Mouse (Mus musculus) neural tube, embryonic 14.5 days (tissue): Measurements from ENCODE around the gene Runx3. TPM values are rescaled to one million over a fixed set of nuclear protein-coding genes. Genes with fewer than 3 reads are reported as not detected.

ENCODE experiments used
- ATAC-seq: fragments of 200-750 bp; cut with Nextera tagmentation; 2 replicates; pipeline ENCODE4 v1.8.0; 2017; ENCODE audit warnings: low read depth, mild to moderate bottlenecking, moderate TSS enrichment, moderate library complexity
- H3K27ac ChIP-seq: fragments of 300-500 bp; sonication (generic); 2 replicates; pipeline ENCODE4 v1.5.1; 2014; ENCODE audit warnings: low read depth, mild to moderate bottlenecking, control low read depth, low read length, moderate library complexity, mixed read lengths
- H3K27me3 ChIP-seq: fragments of 300-500 bp; sonication (generic); 2 replicates; pipeline ENCODE4 v1.6.1; 2014; ENCODE audit warnings: low read length; ENCODE audit not compliant: control insufficient read depth, insufficient read depth
- H3K36me3 ChIP-seq: fragments of 300-500 bp; sonication (generic); 2 replicates; pipeline ENCODE4 v1.6.1; 2014; ENCODE audit warnings: low read length, mixed read lengths; ENCODE audit not compliant: control insufficient read depth, insufficient read depth
- H3K4me1 ChIP-seq: fragments of 300-500 bp; sonication (generic); 2 replicates; pipeline ENCODE4 v1.6.1; 2014; ENCODE audit warnings: low read length; ENCODE audit not compliant: control insufficient read depth, insufficient read depth
- H3K4me2 ChIP-seq: fragments of 300-500 bp; sonication (generic); 2 replicates; pipeline ENCODE4 v1.6.1; 2014; ENCODE audit warnings: mild to moderate bottlenecking, low read depth, low read length, control low read depth
- H3K4me3 ChIP-seq: fragments of 300-500 bp; sonication (generic); 2 replicates; pipeline ENCODE4 v1.5.1; 2014; ENCODE audit warnings: low read depth, low read length, control low read depth, mixed read lengths
- H3K9ac ChIP-seq: fragments of 300-500 bp; sonication (generic); replicated peaks from 2 replicates; pipeline ENCODE4 v1.6.1; 2014; ENCODE audit warnings: low read depth, mild to moderate bottlenecking, control low read depth, low read length, mixed read lengths
- H3K9me3 ChIP-seq: fragments of 300-500 bp; sonication (generic); 2 replicates; pipeline ENCODE4 v1.6.1; 2016; ENCODE audit warnings: low read length; ENCODE audit not compliant: control insufficient read depth
- WGBS: fragments of 180-500 bp; shearing (Covaris S2); extraction: QIAGEN DNeasy Blood & Tissue Kit; methylation state at CpG from one replicate; pipeline ENCODE4 v1.1.7; 2014; 5-methylcytosine and 5-hydroxymethylcytosine counted together
- polyA plus RNA-seq: library from polyadenylated mRNA; unstranded; fragments of >200 nt; fragmentation: Nextera tagmentation; extraction: Ambion mirVana; gene quantifications from 2 replicates; pipeline ENCODE4 v1.2.1, GENCODE M21; 2014

Gene Runx3
- polyA plus RNA-seq, 1 experiment from 2014 or later = not detected

DNA sequence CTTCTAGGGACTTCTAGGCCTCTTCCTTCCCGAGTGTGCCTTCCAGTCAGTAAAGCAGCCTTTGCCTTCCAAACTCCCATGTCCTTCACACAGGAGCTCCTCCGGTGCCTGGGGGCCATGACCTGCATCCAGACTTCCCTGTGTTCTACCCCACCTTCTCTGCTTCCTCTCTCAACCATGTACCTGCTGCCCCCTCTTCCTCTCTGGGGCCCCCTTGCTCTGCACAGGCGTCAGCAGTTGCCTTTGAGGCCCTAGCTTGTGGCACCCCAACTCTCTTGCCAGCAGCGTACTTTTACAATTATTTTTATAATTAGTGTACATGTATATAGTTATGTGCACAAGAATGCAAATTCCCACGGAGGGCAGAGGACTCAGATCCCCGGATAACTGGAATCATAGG is 37.4 kb upstream of the Runx3 start:
- 87% methylated on average over 6 of the region's 6 CpGs for WGBS

GRCm38 (mm10) chr4:135085077-135085853 is 35.2 kb upstream of the Runx3 start:
- no peaks in the 10 kb centered on the region for H3K27me3 ChIP-seq
- no peak overlapping the region for H3K4me2 ChIP-seq
- 76% methylated on average over 13 of the region's 13 CpGs for WGBS
- H3K36me3 ChIP-seq = no peaks in the 10 kb centered on the region
- H3K27ac ChIP-seq = no peak overlapping the region
- no peak overlapping the region for H3K9ac ChIP-seq
- no peaks in the 10 kb centered on the region for H3K9me3 ChIP-seq
- no peak overlapping the region for H3K4me3 ChIP-seq
- H3K4me1 ChIP-seq = no peaks in the 10 kb centered on the region
- no peak for ATAC-seq

More for the DNA sequence above, 37.4 kb upstream of the Runx3 start:
- Histone ChIP-seq H3K4me2 (no peak overlapping the region), H3K36me3 (no peaks in the 10 kb centered on the region), H3K9me3 (no peaks in the 10 kb centered on the region), H3K27me3 (no peaks in the 10 kb centered on the region), H3K27ac (no peak overlapping the region), H3K4me3 (no peak overlapping the region), H3K4me1 (no peaks in the 10 kb centered on the region), H3K9ac (no peak overlapping the region)
- no peak for ATAC-seq

DNA sequence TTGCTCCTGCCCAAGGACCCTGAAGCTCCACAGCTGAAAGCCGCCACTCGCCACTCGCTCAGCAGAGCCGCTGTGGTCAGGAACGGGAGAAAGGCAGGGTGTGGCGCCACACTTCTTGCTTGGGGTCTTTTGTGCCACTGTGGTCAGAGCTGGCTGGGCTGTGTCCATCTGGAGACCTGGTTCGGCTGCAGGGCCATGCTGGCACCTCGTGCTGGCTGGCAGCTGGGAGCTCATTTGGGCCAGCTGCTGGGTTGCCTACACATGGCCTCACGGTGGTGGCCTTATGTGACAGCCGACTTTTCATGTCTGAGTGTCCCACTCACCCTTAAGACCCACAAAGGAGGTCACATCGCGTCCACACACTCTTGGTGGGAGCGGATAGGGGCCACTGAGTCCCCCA is 29.8 kb upstream of the Runx3 start:
- WGBS = 68% methylated on average over 13 of the region's 13 CpGs
- no peak for ATAC-seq

DNA sequence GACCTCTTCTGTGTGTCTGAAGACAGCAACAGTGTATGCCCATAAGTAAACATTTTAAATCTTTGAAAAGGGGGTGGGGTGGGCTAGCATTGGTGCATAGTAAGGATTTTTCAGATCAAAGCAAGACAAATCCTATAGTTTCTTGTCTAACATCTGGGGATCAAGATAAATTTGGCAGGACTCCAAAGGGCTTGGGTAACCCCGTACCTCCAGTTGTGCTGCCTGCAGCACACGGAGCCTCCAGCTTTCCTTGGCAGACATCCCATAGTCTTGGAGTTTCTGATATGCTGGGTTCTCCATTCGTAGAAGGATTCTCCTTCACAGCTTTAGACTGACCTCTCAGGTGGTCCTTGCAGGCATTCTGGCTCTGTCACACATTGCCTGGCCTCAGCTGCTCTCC is 27.6 kb upstream of the Runx3 start:
- Histone ChIP-seq H3K4me2 (no peak overlapping the region), H3K9me3 (no peaks in the 10 kb centered on the region), H3K27me3 (no peaks in the 10 kb centered on the region), H3K36me3 (no peaks in the 10 kb centered on the region), H3K4me1 (no peaks in the 10 kb centered on the region), H3K9ac (no peak overlapping the region), H3K4me3 (no peak overlapping the region), H3K27ac (no peak overlapping the region)
- 66% methylated on average over 3 of the region's 3 CpGs for WGBS
- no peak for ATAC-seq

More for the DNA sequence above, 29.8 kb upstream of the Runx3 start:
- Histone ChIP-seq H3K4me1 (no peaks in the 10 kb centered on the region), H3K9ac (no peak overlapping the region), H3K9me3 (no peaks in the 10 kb centered on the region), H3K36me3 (no peaks in the 10 kb centered on the region), H3K27me3 (no peaks in the 10 kb centered on the region), H3K4me2 (no peak overlapping the region), H3K27ac (no peak overlapping the region), H3K4me3 (no peak overlapping the region)

DNA sequence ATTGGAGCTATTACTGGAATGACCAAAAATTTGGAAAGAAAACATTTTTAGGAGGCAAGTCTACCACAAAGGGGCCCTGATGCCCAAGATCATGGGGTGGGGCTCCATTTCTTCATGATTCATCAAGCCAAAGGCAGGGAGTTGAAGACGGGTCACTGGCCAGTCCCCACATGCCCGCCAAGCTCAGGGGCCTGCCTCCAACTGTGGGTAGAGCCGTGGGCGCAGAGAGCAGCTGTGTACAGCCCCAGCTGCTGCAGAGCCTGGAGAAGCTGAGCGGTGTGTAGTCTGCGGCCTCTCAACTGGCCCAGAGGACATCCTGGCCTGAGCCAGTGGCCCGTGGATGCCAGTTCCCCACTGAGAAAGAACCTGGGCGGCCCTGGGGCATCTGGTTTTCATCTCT is 24.8 kb upstream of the Runx3 start:
- Histone ChIP-seq H3K4me1 (no peaks in the 10 kb centered on the region), H3K27me3 (no peaks in the 10 kb centered on the region), H3K9me3 (no peaks in the 10 kb centered on the region), H3K36me3 (no peaks in the 10 kb centered on the region), H3K9ac (no peak overlapping the region), H3K4me3 (no peak overlapping the region), H3K4me2 (no peak overlapping the region), H3K27ac (no peak overlapping the region)
- WGBS = 82% methylated on average over 8 of the region's 8 CpGs
- ATAC-seq = no peak

GRCm38 (mm10) chr4:135097910-135098891 is 22.3 kb upstream of the Runx3 start:
- no peak overlapping the region for H3K4me2 ChIP-seq
- 89% methylated on average over 17 of the region's 17 CpGs for WGBS

GRCm38 (mm10) chr4:135102019-135102740 is 18.3 kb upstream of the Runx3 start:
- Histone ChIP-seq H3K27me3 (no peaks in the 10 kb centered on the region), H3K27ac (no peak overlapping the region), H3K4me2 (no peak overlapping the region), H3K9me3 (no peaks in the 10 kb centered on the region), H3K4me3 (no peak overlapping the region), H3K9ac (no peak overlapping the region), H3K4me1 (no peaks in the 10 kb centered on the region), H3K36me3 (no peaks in the 10 kb centered on the region)
- no peak for ATAC-seq
- WGBS = 88% methylated on average over 13 of the region's 13 CpGs

More at GRCm38 (mm10) chr4:135097910-135098891, 22.3 kb upstream of the Runx3 start:
- ATAC-seq = no peak
- H3K27me3 ChIP-seq = no peaks in the 10 kb centered on the region
- no peaks in the 10 kb centered on the region for H3K4me1 ChIP-seq
- H3K4me3 ChIP-seq = no peak overlapping the region
- H3K9me3 ChIP-seq = no peaks in the 10 kb centered on the region
- no peak overlapping the region for H3K9ac ChIP-seq
- no peaks in the 10 kb centered on the region for H3K36me3 ChIP-seq
- H3K27ac ChIP-seq = no peak overlapping the region

GRCm38 (mm10) chr4:135102761-135103160 is 17.7 kb upstream of the Runx3 start:
- no peaks in the 10 kb centered on the region for H3K4me1 ChIP-seq
- no peak overlapping the region for H3K27ac ChIP-seq
- no peak for ATAC-seq
- WGBS = 50% methylated on average over 4 of the region's 4 CpGs
- H3K27me3 ChIP-seq = no peaks in the 10 kb centered on the region
- H3K9ac ChIP-seq = no peak overlapping the region
- H3K4me2 ChIP-seq = no peak overlapping the region
- H3K4me3 ChIP-seq = no peak overlapping the region
- no peaks in the 10 kb centered on the region for H3K9me3 ChIP-seq
- no peaks in the 10 kb centered on the region for H3K36me3 ChIP-seq
